Mouse (Mus musculus) MEL (cell line): ENCODE measurements at regions not wholly inside any gene's neighbourhood (a gene's known extent, or its start where the extent isn't known, plus 50 kb on each side); places are given as distances from the start of the nearest gene placed in this dataset.

Experiments used
- DNase-seq: peaks from one replicate; pipeline ENCODE4 v3.0.0; 2011; ENCODE audit warnings: low read depth, low spot score
- H3K27ac ChIP-seq: 2 replicates; pipeline ENCODE4 v1.5.1; 2012; ENCODE audit warnings: low read depth, mild to moderate bottlenecking, control low read depth, low read length, moderate library complexity; ENCODE audit not compliant: control insufficient read depth
- H3K27me3 ChIP-seq, 2 experiments: fragments of 150-350 bp in 1 of 2; sonication (generic) in 1 of 2; 2 replicates each; pipeline ENCODE4 v1.6.1; 2012; ENCODE audit warnings: low read length in 2 of 2, mild to moderate bottlenecking in 2 of 2, improper control_type of control experiment in 1 of 2, moderate library complexity in 1 of 2; ENCODE audit not compliant: insufficient read depth in 2 of 2, control insufficient read depth in 1 of 2
- H3K36me3 ChIP-seq, 2 experiments: 2 replicates each; pipeline ENCODE4 v1.6.1; 2012 to 2014; ENCODE audit warnings: low read length in 2 of 2, improper control_type of control experiment in 1 of 2, inconsistent platforms in 1 of 2, mild to moderate bottlenecking in 1 of 2; ENCODE audit not compliant: insufficient read depth in 2 of 2, control insufficient read depth in 1 of 2
- H3K4me1 ChIP-seq, 2 experiments: fragments of 150-350 bp in 1 of 2; sonication (generic) in 1 of 2; 2 replicates each; pipeline ENCODE4 v1.6.1; 2012; ENCODE audit warnings: low read length in 2 of 2, improper control_type of control experiment in 1 of 2, mild to moderate bottlenecking in 1 of 2; ENCODE audit not compliant: insufficient read depth in 2 of 2, control insufficient read depth in 1 of 2
- H3K4me3 ChIP-seq, 2 experiments: fragments of 150-350 bp in 1 of 2; sonication (generic) in 1 of 2; 2 replicates each; pipeline ENCODE4 v1.5.1; 2012; ENCODE audit warnings: low read depth in 2 of 2, low read length in 2 of 2, mild to moderate bottlenecking in 2 of 2, moderate library complexity in 2 of 2, control low read depth in 1 of 2, improper control_type of control experiment in 1 of 2; ENCODE audit not compliant: control insufficient read depth in 1 of 2, insufficient read depth in 1 of 2
- H3K79me2 ChIP-seq: 2 replicates; pipeline ENCODE4 v1.6.1; 2012; ENCODE audit warnings: mild to moderate bottlenecking, low read length, moderate library complexity; ENCODE audit not compliant: control insufficient read depth, poor library complexity, insufficient read depth
- H3K9ac ChIP-seq: 2 replicates; pipeline ENCODE4 v1.6.1; 2012; ENCODE audit warnings: low read depth, mild to moderate bottlenecking, control low read depth, low read length, moderate library complexity; ENCODE audit not compliant: control insufficient read depth, poor library complexity, severe bottlenecking
- H3K9me3 ChIP-seq: fragments of 150-350 bp; sonication (generic); replicated peaks from 2 replicates; pipeline ENCODE4 v1.6.1; 2012; ENCODE audit warnings: mild to moderate bottlenecking, low read length, improper control_type of control experiment, moderate library complexity; ENCODE audit not compliant: insufficient read depth
- E2F4 ChIP-seq: IDR thresholded peaks from 2 replicates; pipeline ENCODE4 v1.6.1; 2011; ENCODE audit warnings: low read depth, low read length, improper control_type of control experiment, borderline replicate concordance
- ELF1 ChIP-seq: IDR thresholded peaks from 2 replicates; pipeline ENCODE4 v1.6.1; 2014; ENCODE audit warnings: low read depth, mild to moderate bottlenecking, inconsistent platforms, low read length, improper control_type of control experiment, moderate library complexity
- EP300 ChIP-seq, 2 experiments: IDR thresholded peaks; 2 replicates each; pipeline ENCODE4 v1.6.1; 2011; ENCODE audit warnings: improper control_type of control experiment in 2 of 2, low read length in 2 of 2, low read depth in 1 of 2, mild to moderate bottlenecking in 1 of 2
- ETS1 ChIP-seq: IDR thresholded peaks from 2 replicates; pipeline ENCODE4 v1.6.1; 2012; ENCODE audit warnings: low read depth, mild to moderate bottlenecking, inconsistent platforms, low read length, improper control_type of control experiment, moderate library complexity
- GATA1 ChIP-seq: IDR thresholded peaks from 2 replicates; pipeline ENCODE4 v1.6.1; 2011; ENCODE audit warnings: low read depth, low read length, improper control_type of control experiment
- JUND ChIP-seq: IDR thresholded peaks from 2 replicates; pipeline ENCODE4 v1.6.1; 2011; ENCODE audit warnings: low read depth, mild to moderate bottlenecking, improper control_type of control experiment, low read length
- MAZ ChIP-seq: IDR thresholded peaks from 2 replicates; pipeline ENCODE4 v1.6.1; 2012; ENCODE audit warnings: low read depth, mild to moderate bottlenecking, inconsistent platforms, low read length, improper control_type of control experiment
- MEF2A ChIP-seq: IDR thresholded peaks from 2 replicates; pipeline ENCODE4 v1.6.1; 2014; ENCODE audit warnings: low read depth, mild to moderate bottlenecking, inconsistent platforms, low read length, improper control_type of control experiment; ENCODE audit not compliant: poor library complexity, insufficient replicate concordance, severe bottlenecking; ENCODE audit errors: extremely low read depth
- MXI1 ChIP-seq: IDR thresholded peaks from 2 replicates; pipeline ENCODE4 v1.6.1; 2011; ENCODE audit warnings: mild to moderate bottlenecking, low read depth, low read length, improper control_type of control experiment
- MYB ChIP-seq: IDR thresholded peaks from 2 replicates; pipeline ENCODE4 v1.6.1; 2011; ENCODE audit warnings: mild to moderate bottlenecking, low read depth, low read length, improper control_type of control experiment
- MYC ChIP-seq: IDR thresholded peaks from 2 replicates; pipeline ENCODE4 v1.6.1; 2011; ENCODE audit warnings: low read depth, mild to moderate bottlenecking, low read length, improper control_type of control experiment, moderate library complexity
- NELFE ChIP-seq: IDR thresholded peaks from 2 replicates; pipeline ENCODE4 v1.6.1; 2011; ENCODE audit warnings: low read depth, low read length, improper control_type of control experiment
- NRF1 ChIP-seq: IDR thresholded peaks from 2 replicates; pipeline ENCODE4 v1.6.1; 2014; ENCODE audit warnings: low read depth, mild to moderate bottlenecking, inconsistent platforms, low read length, improper control_type of control experiment, moderate library complexity; ENCODE audit not compliant: poor library complexity, insufficient read depth, severe bottlenecking
- POLR2A ChIP-seq, 2 experiments: IDR thresholded peaks; 2 replicates each; pipeline ENCODE4 v1.6.1; 2011 to 2012; ENCODE audit warnings: low read length in 2 of 2, mild to moderate bottlenecking in 2 of 2, control low read depth in 1 of 2, improper control_type of control experiment in 1 of 2, low read depth in 1 of 2, moderate library complexity in 1 of 2; ENCODE audit not compliant: control insufficient read depth in 1 of 2, insufficient read depth in 1 of 2, poor library complexity in 1 of 2
- POLR2AphosphoS2 ChIP-seq: IDR thresholded peaks from 2 replicates; pipeline ENCODE4 v1.6.1; 2011; ENCODE audit warnings: low read length, improper control_type of control experiment
- RAD21 ChIP-seq: IDR thresholded peaks from 2 replicates; pipeline ENCODE4 v1.6.1; 2011; ENCODE audit warnings: mild to moderate bottlenecking, low read depth, low read length, improper control_type of control experiment
- SIN3A ChIP-seq: IDR thresholded peaks from 2 replicates; pipeline ENCODE4 v1.6.1; 2012; ENCODE audit warnings: low read length, improper control_type of control experiment, inconsistent platforms
- SMC3 ChIP-seq: IDR thresholded peaks from 2 replicates; pipeline ENCODE4 v1.6.1; 2011; ENCODE audit warnings: low read depth, low read length, improper control_type of control experiment
- TAL1 ChIP-seq: IDR thresholded peaks from 2 replicates; pipeline ENCODE4 v1.6.1; 2012; ENCODE audit warnings: mild to moderate bottlenecking, inconsistent platforms, low read length, moderate library complexity, mixed read lengths
- TBP ChIP-seq: IDR thresholded peaks from 2 replicates; pipeline ENCODE4 v1.8.0; 2011; ENCODE audit warnings: low read depth, low read length, improper control_type of control experiment
- TCF12 ChIP-seq: IDR thresholded peaks from 2 replicates; pipeline ENCODE4 v1.6.1; 2014; ENCODE audit warnings: low read depth, mild to moderate bottlenecking, inconsistent platforms, low read length, improper control_type of control experiment, moderate library complexity
- ZC3H11A ChIP-seq: IDR thresholded peaks from 2 replicates; pipeline ENCODE4 v1.6.1; 2012; ENCODE audit warnings: low read depth, mild to moderate bottlenecking, inconsistent platforms, low read length, improper control_type of control experiment
- ZKSCAN1 ChIP-seq: IDR thresholded peaks from 2 replicates; pipeline ENCODE4 v1.6.1; 2012; ENCODE audit warnings: low read depth, mild to moderate bottlenecking, inconsistent platforms, low read length, improper control_type of control experiment, moderate library complexity
- ZNF384 ChIP-seq: IDR thresholded peaks from 2 replicates; pipeline ENCODE4 v1.6.1; 2012; ENCODE audit warnings: low read depth, mild to moderate bottlenecking, inconsistent platforms, low read length, improper control_type of control experiment

DNA sequence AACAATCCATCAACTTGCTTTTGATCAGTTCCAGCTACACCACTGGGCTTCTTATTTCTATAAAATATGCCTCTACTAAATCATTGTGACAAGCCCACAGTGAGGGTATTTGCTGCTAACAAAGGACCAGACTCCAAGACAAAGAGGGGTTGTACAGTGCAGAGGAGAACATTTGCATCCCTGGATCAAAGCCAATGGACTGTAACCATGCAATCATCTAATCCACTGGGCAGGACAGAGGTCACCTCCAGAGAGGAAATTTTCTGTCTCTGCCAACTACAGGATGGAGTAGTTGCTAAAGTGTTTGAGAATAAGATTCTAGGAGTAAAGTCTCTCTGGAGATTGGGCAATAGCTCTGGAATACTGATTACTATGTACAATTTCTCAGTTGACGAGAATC, 272.9 kb downstream of the Cox7c start:
- Histone ChIP-seq H3K4me1 (peaks cover 0 to 3% of the 10 kb centered on the region in 2 experiments; a peak in 1 of 4 replicates), H3K9me3 (no peaks in the 10 kb centered on the region), H3K27me3 (no peaks in the 10 kb centered on the region), H3K36me3 (peaks cover 0 to 2% of the 10 kb centered on the region in 2 experiments; a peak in 1 of 4 replicates), H3K9ac (no peak overlapping the region), H3K79me2 (no peaks in the 10 kb centered on the region), H3K27ac (no peak overlapping the region), H3K4me3 (no peak overlapping the region)
- DNase-seq, result no peak
- no peak for TF ChIP-seq NRF1
- TF ChIP-seq ZC3H11A, result no peak
- no peak for TF ChIP-seq MYC
- no peak for TF ChIP-seq POLR2A (IDR thresholded peaks at IDR 0.05; ENCODE audit: control insufficient read depth in 1 of 2, insufficient read depth in 1 of 2, low read depth in 1 of 2, low read length in 2 of 2, poor library complexity in 1 of 2)
- TF ChIP-seq E2F4, result no peak
- TF ChIP-seq POLR2AphosphoS2, result no peak
- TF ChIP-seq MXI1, result no peak
- no peak for TF ChIP-seq ZKSCAN1
- no peak for TF ChIP-seq SMC3
- no peak for TF ChIP-seq TCF12
- no peak for TF ChIP-seq ELF1
- TF ChIP-seq MEF2A, result no peak
- TF ChIP-seq ETS1, result no peak
- no peak for TF ChIP-seq TBP
- TF ChIP-seq RAD21, result no peak
- TF ChIP-seq NELFE, result no peak
- TF ChIP-seq GATA1, result no peak

DNA sequence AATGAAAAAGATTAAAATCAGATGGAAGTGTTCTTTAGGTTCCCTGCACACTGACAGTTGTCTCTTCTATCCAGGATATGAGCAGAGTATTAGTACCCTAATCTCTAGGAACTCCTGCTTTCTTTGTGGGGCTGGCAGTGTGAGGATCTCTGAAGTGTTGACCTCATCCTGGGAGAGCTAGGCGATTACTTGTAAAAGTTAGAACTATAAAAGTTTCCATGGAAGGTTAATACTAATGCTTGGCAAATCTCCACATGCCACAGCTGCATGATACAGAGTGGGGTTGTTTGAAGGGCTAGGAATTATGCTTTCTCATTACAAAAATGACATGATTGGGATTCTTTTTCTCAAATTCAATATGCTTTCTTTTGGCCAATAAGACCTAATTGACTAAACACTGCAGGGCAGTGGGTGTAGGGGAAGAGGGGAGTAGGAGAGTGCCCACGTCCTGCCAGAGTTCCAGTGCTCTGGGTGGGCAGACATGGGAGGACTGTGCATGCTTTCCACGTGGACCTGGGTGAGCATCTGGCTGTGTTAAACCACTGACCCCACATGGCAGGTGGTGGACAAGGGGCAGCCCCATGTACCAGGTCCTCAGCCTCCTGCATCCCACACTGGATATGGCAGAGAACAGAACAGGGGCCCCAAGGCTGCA, 275.6 kb downstream of the Cox7c start:
- Histone ChIP-seq H3K4me3 (no peak overlapping the region), H3K9ac (no peak overlapping the region), H3K79me2 (no peaks in the 10 kb centered on the region), H3K36me3 (no peaks in the 10 kb centered on the region), H3K4me1 (no peaks in the 10 kb centered on the region), H3K27me3 (no peaks in the 10 kb centered on the region), H3K9me3 (no peaks in the 10 kb centered on the region), H3K27ac (no peak overlapping the region)
- DNase-seq, result no peak
- TF ChIP-seq SIN3A (no peak), TAL1 (no peak), EP300 (IDR thresholded peaks at IDR 0.05; ENCODE audit: low read depth in 1 of 2, low read length in 2 of 2) (no peak), JUND (no peak), ZC3H11A (no peak), NELFE (no peak), MYB (no peak), ZNF384 (no peak), MEF2A (no peak), MAZ (no peak)
